Mouse (Mus musculus): ENCODE results near the gene Tmem128. TPM values are rescaled to one million over a fixed set of nuclear protein-coding genes. Genes with fewer than 3 reads are reported as not detected.

Tmem128 gene
- total and polyA plus RNA-seq, 2 experiments from 2014 or later, result 46.9 to 50.8 TPM

DNA sequence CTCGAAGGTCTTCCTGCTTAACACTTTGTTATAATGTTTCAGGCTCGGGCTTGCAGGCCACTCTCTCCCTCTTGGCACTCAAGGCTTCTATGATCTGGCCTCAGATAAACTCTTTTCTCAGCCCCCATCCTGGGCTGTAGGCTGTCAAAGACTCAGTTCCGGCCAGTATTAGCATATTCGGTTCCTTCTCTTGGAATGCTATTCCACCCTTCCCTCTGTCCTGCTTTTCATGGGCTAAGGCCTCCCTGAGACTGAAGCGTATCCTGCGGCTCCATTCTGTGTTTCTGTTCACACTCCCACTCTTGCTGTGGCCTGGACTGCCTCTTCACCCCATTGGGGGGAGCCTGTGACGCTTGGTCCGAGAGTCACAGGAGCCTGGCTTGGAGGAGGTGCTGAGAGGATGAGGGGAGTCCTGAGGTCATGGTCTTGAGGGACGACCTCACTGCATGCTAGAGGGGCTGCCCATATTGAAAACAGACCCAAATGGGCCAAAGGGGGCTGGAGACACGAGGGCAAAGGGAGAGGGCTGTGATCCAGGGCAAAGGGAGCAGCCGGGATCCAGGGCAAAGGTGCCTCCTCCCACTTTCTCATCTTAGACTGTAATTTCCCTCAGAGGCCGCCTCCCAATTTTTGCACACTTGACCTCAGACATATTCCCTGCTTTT, 18.1 kb downstream of the Tmem128 start:
- Histone ChIP-seq H3K4me1 (ENCODE audit: control insufficient read depth, insufficient read depth) (no peaks in the 10 kb centered on the region), H3K27me3 (ENCODE audit: control insufficient read depth, insufficient read depth, low read length) (peaks cover 54% of the 10 kb centered on the region), H3K9me3 (replicated peaks; ENCODE audit: control insufficient read depth, low read length) (no peaks in the 10 kb centered on the region), H3K4me3 (ENCODE audit: low read depth, low read length) (peak overlapping the region; percentile 21; the same call in 1 of the 2 replicates), H3K36me3 (replicated peaks; ENCODE audit: control insufficient read depth, insufficient read depth, low read length) (no peaks in the 10 kb centered on the region), H3K4me2 (ENCODE audit: low read depth, low read length) (no peak overlapping the region), H3K9ac (replicated peaks; ENCODE audit: low read depth, low read length) (no peak overlapping the region), H3K27ac (ENCODE audit: low read depth) (no peak overlapping the region)
- DNase-seq (ENCODE audit: low spot score), result no peak
- no peak for TF ChIP-seq EP300 (IDR thresholded peaks at IDR 0.05; ENCODE audit: low read depth)
- no peak for TF ChIP-seq CTCF (IDR thresholded peaks at IDR 0.05; ENCODE audit: low read depth)
- no peak for ATAC-seq (ENCODE audit: insufficient read depth, low read depth)
- WGBS, result 15% methylated on average over 12 of the region's 12 CpGs

- Histone ChIP-seq H3K27ac (ENCODE audit: low read depth) (no peak overlapping the region), H3K4me2 (ENCODE audit: low read depth, low read length) (no peak overlapping the region), H3K4me3 (ENCODE audit: low read depth, low read length) (no peak overlapping the region), H3K4me1 (ENCODE audit: control insufficient read depth, insufficient read depth) (no peaks in the 10 kb centered on the region), H3K9me3 (replicated peaks; ENCODE audit: control insufficient read depth, low read length) (no peaks in the 10 kb centered on the region), H3K36me3 (replicated peaks; ENCODE audit: control insufficient read depth, insufficient read depth, low read length) (no peaks in the 10 kb centered on the region), H3K9ac (replicated peaks; ENCODE audit: low read depth, low read length) (no peak overlapping the region), H3K27me3 (ENCODE audit: control insufficient read depth, insufficient read depth, low read length) (peaks cover 42% of the 10 kb centered on the region)
- ATAC-seq (ENCODE audit: insufficient read depth, low read depth) (no peak), DNase-seq (ENCODE audit: low spot score) (no peak)
- WGBS, result 29% methylated on average over 1 of the region's 1 CpGs
- no peak for TF ChIP-seq CTCF (IDR thresholded peaks at IDR 0.05; ENCODE audit: low read depth)
- TF ChIP-seq EP300 (IDR thresholded peaks at IDR 0.05; ENCODE audit: low read depth), result no peak
These were observed 20.1 kb downstream of the Tmem128 start for GRCm38 (mm10) chr5:38280075-38280474.

- Histone ChIP-seq H3K4me1 (ENCODE audit: control insufficient read depth, insufficient read depth) (no peaks in the 10 kb centered on the region), H3K9me3 (replicated peaks; ENCODE audit: control insufficient read depth, low read length) (no peaks in the 10 kb centered on the region), H3K27ac (ENCODE audit: low read depth) (no peak overlapping the region), H3K27me3 (ENCODE audit: control insufficient read depth, insufficient read depth, low read length) (no peaks in the 10 kb centered on the region), H3K9ac (replicated peaks; ENCODE audit: low read depth, low read length) (no peak overlapping the region), H3K4me2 (ENCODE audit: low read depth, low read length) (no peak overlapping the region), H3K4me3 (ENCODE audit: low read depth, low read length) (no peak overlapping the region), H3K36me3 (replicated peaks; ENCODE audit: control insufficient read depth, insufficient read depth, low read length) (no peaks in the 10 kb centered on the region)
- DNase-seq (ENCODE audit: low spot score) (no peak), ATAC-seq (ENCODE audit: insufficient read depth, low read depth) (no peak)
- TF ChIP-seq CTCF (IDR thresholded peaks at IDR 0.05; ENCODE audit: low read depth) (no peak), EP300 (IDR thresholded peaks at IDR 0.05; ENCODE audit: low read depth) (no peak)
- 60% methylated on average over 9 of the region's 9 CpGs for WGBS
These were observed 25.7 kb downstream of the Tmem128 start for GRCm38 (mm10) chr5:38285724-38286123.

GRCm38 (mm10) chr5:38288476-38288875, 28.5 kb downstream of the Tmem128 start:
- TF ChIP-seq CTCF (IDR thresholded peaks at IDR 0.05; ENCODE audit: low read depth), result no peak
- no peak for TF ChIP-seq EP300 (IDR thresholded peaks at IDR 0.05; ENCODE audit: low read depth)
- Histone ChIP-seq H3K4me2 (ENCODE audit: low read depth, low read length) (no peak overlapping the region), H3K4me1 (ENCODE audit: control insufficient read depth, insufficient read depth) (no peaks in the 10 kb centered on the region), H3K9me3 (replicated peaks; ENCODE audit: control insufficient read depth, low read length) (no peaks in the 10 kb centered on the region), H3K4me3 (ENCODE audit: low read depth, low read length) (no peak overlapping the region), H3K9ac (replicated peaks; ENCODE audit: low read depth, low read length) (no peak overlapping the region), H3K27ac (ENCODE audit: low read depth) (no peak overlapping the region), H3K27me3 (ENCODE audit: control insufficient read depth, insufficient read depth, low read length) (no peaks in the 10 kb centered on the region), H3K36me3 (replicated peaks; ENCODE audit: control insufficient read depth, insufficient read depth, low read length) (no peaks in the 10 kb centered on the region)
- 78% methylated on average over 3 of the region's 3 CpGs for WGBS
- DNase-seq (ENCODE audit: low spot score) (no peak), ATAC-seq (ENCODE audit: insufficient read depth, low read depth) (no peak)

- Histone ChIP-seq H3K9me3 (replicated peaks; ENCODE audit: control insufficient read depth, low read length) (no peaks in the 10 kb centered on the region), H3K4me3 (ENCODE audit: low read depth, low read length) (no peak overlapping the region), H3K27me3 (ENCODE audit: control insufficient read depth, insufficient read depth, low read length) (no peaks in the 10 kb centered on the region), H3K4me2 (ENCODE audit: low read depth, low read length) (no peak overlapping the region), H3K27ac (ENCODE audit: low read depth) (no peak overlapping the region), H3K9ac (replicated peaks; ENCODE audit: low read depth, low read length) (no peak overlapping the region), H3K4me1 (ENCODE audit: control insufficient read depth, insufficient read depth) (no peaks in the 10 kb centered on the region), H3K36me3 (replicated peaks; ENCODE audit: control insufficient read depth, insufficient read depth, low read length) (no peaks in the 10 kb centered on the region)
- DNase-seq (ENCODE audit: low spot score) (no peak), ATAC-seq (ENCODE audit: insufficient read depth, low read depth) (no peak)
- 77% methylated on average over 12 of the region's 12 CpGs for WGBS
- TF ChIP-seq CTCF (IDR thresholded peaks at IDR 0.05; ENCODE audit: low read depth) (no peak), EP300 (IDR thresholded peaks at IDR 0.05; ENCODE audit: low read depth) (no peak)
These were observed 41.9 kb downstream of the Tmem128 start for GRCm38 (mm10) chr5:38301761-38302411.

All from heart, postnatal 0 days (tissue).